Mouse (Mus musculus) CH12.LX (cell line): ENCODE data around the gene Ctsh.

Experiments
- POLR2A ChIP-seq: IDR thresholded peaks from 2 replicates; pipeline ENCODE4 v1.6.1; 2011; ENCODE audit warnings: low read depth, mild to moderate bottlenecking, improper control_type of control experiment, low read length
- TBP ChIP-seq: conservative IDR thresholded peaks from 2 replicates; pipeline ENCODE4 v1.6.1; 2011; ENCODE audit warnings: low read depth, low read length, improper control_type of control experiment

GRCm38 (mm10) chr9:90045191-90045590 lies 8.8 kb upstream of the Ctsh start:
- no peak for TF ChIP-seq TBP
- no peak for TF ChIP-seq POLR2A
